Mouse (Mus musculus) erythroid progenitor cell, adult 5-6 weeks (primary cell): ENCODE data around the gene Lctl. TPM values are rescaled to one million over a fixed set of nuclear protein-coding genes. Genes with fewer than 3 reads are reported as not detected.

Experiments
- ATAC-seq: replicated peaks from 2 replicates; pipeline ENCODE4 v1.8.0; 2016; ENCODE audit warnings: moderate number of reproducible peaks, mild to moderate bottlenecking, moderate TSS enrichment, inconsistent platforms; ENCODE audit not compliant: poor library complexity, low FRiP score, severe bottlenecking
- total RNA-seq, 2 experiments: library from RNA; stranded (forward) in 1 of 2; stranded (reverse) in 1 of 2; fragments of 150-400 nt in 1 of 2; fragments of 186-747, 209-891 nt in 1 of 2; gene quantifications; 2 replicates each; pipeline versions ENCODE4 v1.2.3 to v1.2.4; 2015 to 2017; ENCODE audit warnings: low replicate concordance in 2 of 2

The Lctl gene
- total RNA-seq (2015; ENCODE audit: low replicate concordance): not detected in 2 replicates
- not detected in 2 replicates for total RNA-seq (2017; ENCODE audit: low replicate concordance)

GRCm38 (mm10) chr9:64116876-64117275 is at the start of gene Lctl:
Gene Lctl, plus strand, starts transcription at chr9:64117147.
- ATAC-seq: no peak

- no peak for ATAC-seq
Observed at GRCm38 (mm10) chr9:64067787-64068186, 49.2 kb upstream of the Lctl start.

- ATAC-seq: no peak
Observed at GRCm38 (mm10) chr9:64068571-64068970, 48.4 kb upstream of the Lctl start.

- ATAC-seq: no peak
Observed at GRCm38 (mm10) chr9:64069131-64069530, 47.8 kb upstream of the Lctl start.

GRCm38 (mm10) chr9:64070674-64071073 is 46.3 kb upstream of the Lctl start:
- ATAC-seq: peak; percentile 16; the same call in 1 of the 2 replicates

GRCm38 (mm10) chr9:64074831-64075230 is 42.1 kb upstream of the Lctl start:
- ATAC-seq: no peak

- no peak for ATAC-seq
Observed at GRCm38 (mm10) chr9:64076412-64076811, 40.5 kb upstream of the Lctl start.

- ATAC-seq: no peak
Observed at GRCm38 (mm10) chr9:64078386-64078792, 38.6 kb upstream of the Lctl start.

- no peak for ATAC-seq
Observed at GRCm38 (mm10) chr9:64079922-64080321, 37.0 kb upstream of the Lctl start.

GRCm38 (mm10) chr9:64084231-64084630 is 32.7 kb upstream of the Lctl start:
- no peak for ATAC-seq

- peak; percentile 94 for ATAC-seq
Observed at GRCm38 (mm10) chr9:64084661-64085399, 32.1 kb upstream of the Lctl start.

- ATAC-seq: no peak
Observed at GRCm38 (mm10) chr9:64085976-64086375, 31.0 kb upstream of the Lctl start.

GRCm38 (mm10) chr9:64086543-64086942 is 30.4 kb upstream of the Lctl start:
- ATAC-seq: no peak

- ATAC-seq: peak; percentile 53; the same call in 1 of the 2 replicates
Observed at GRCm38 (mm10) chr9:64087461-64088235, 29.3 kb upstream of the Lctl start.

- ATAC-seq: no peak
Observed at GRCm38 (mm10) chr9:64088346-64088745, 28.6 kb upstream of the Lctl start.

- no peak for ATAC-seq
Observed at GRCm38 (mm10) chr9:64089004-64089403, 27.9 kb upstream of the Lctl start.

GRCm38 (mm10) chr9:64094083-64094482 is 22.9 kb upstream of the Lctl start:
- no peak for ATAC-seq

GRCm38 (mm10) chr9:64098282-64098681 is 18.7 kb upstream of the Lctl start:
- ATAC-seq: no peak

GRCm38 (mm10) chr9:64100442-64100841 is 16.5 kb upstream of the Lctl start:
- ATAC-seq: peak; percentile 78

- ATAC-seq: no peak
Observed at GRCm38 (mm10) chr9:64105301-64105700, 11.6 kb upstream of the Lctl start.

- ATAC-seq: no peak
Observed at GRCm38 (mm10) chr9:64110502-64110901, 6.4 kb upstream of the Lctl start.
